Mouse (Mus musculus) small intestine, adult 2 months (tissue): ENCODE results near the gene Mtmr3. TPM values are rescaled to one million over a fixed set of nuclear protein-coding genes. Genes with fewer than 3 reads are reported as not detected.

Experiments
- H3K27ac ChIP-seq: fragments of 200-500 bp; 2 replicates; pipeline ENCODE4 v1.5.1; 2012; ENCODE audit warnings: low read depth, low read length, control low read depth, inconsistent platforms; ENCODE audit not compliant: insufficient read depth
- H3K27me3 ChIP-seq: fragments of 200-500 bp; 2 replicates; pipeline ENCODE4 v1.6.1; 2012; ENCODE audit warnings: mild to moderate bottlenecking, moderate library complexity, low read length, inconsistent platforms; ENCODE audit not compliant: control insufficient read depth, insufficient read depth
- H3K36me3 ChIP-seq: fragments of 200-500 bp; 2 replicates; pipeline ENCODE4 v1.6.1; 2012; ENCODE audit warnings: mild to moderate bottlenecking, low read length, control low read depth, inconsistent platforms; ENCODE audit not compliant: control insufficient read depth, insufficient read depth
- H3K4me1 ChIP-seq: fragments of 200-500 bp; 2 replicates; pipeline ENCODE4 v1.6.1; 2012; ENCODE audit warnings: low read length, inconsistent platforms, mixed read lengths; ENCODE audit not compliant: control insufficient read depth, insufficient read depth, insufficient read length
- H3K4me3 ChIP-seq: fragments of 200-500 bp; 2 replicates; pipeline ENCODE4 v1.5.1; 2012; ENCODE audit warnings: low read depth, mild to moderate bottlenecking, control low read depth, inconsistent platforms, low read length, moderate library complexity
- CTCF ChIP-seq: fragments of 200-500 bp; IDR thresholded peaks from 2 replicates; pipeline ENCODE4 v1.5.1; 2012; ENCODE audit warnings: low read depth, mild to moderate bottlenecking, control low read depth, inconsistent platforms, low read length, moderate library complexity, mixed read lengths; ENCODE audit not compliant: insufficient replicate concordance, insufficient read length; ENCODE audit errors: extremely low read depth
- POLR2A ChIP-seq: fragments of 200-500 bp; IDR thresholded peaks from 2 replicates; pipeline ENCODE4 v1.6.1; 2012; ENCODE audit warnings: low read depth, mild to moderate bottlenecking, control low read depth, inconsistent platforms, low read length, moderate library complexity
- WGBS: fragments of 180-500 bp; shearing (Covaris S2); methylation state at CpG from one replicate; pipeline ENCODE4 v1.1.7; 2018; 5-methylcytosine and 5-hydroxymethylcytosine counted together
- polyA plus RNA-seq: library from polyadenylated mRNA; depleted of rRNA; stranded (reverse); fragments of >200 nt; gene quantifications from 2 replicates; pipeline ENCODE4 v1.2.3, GENCODE M21; 2012

Mtmr3 gene
- polyA plus RNA-seq, 1 experiment: 19.6 TPM

DNA sequence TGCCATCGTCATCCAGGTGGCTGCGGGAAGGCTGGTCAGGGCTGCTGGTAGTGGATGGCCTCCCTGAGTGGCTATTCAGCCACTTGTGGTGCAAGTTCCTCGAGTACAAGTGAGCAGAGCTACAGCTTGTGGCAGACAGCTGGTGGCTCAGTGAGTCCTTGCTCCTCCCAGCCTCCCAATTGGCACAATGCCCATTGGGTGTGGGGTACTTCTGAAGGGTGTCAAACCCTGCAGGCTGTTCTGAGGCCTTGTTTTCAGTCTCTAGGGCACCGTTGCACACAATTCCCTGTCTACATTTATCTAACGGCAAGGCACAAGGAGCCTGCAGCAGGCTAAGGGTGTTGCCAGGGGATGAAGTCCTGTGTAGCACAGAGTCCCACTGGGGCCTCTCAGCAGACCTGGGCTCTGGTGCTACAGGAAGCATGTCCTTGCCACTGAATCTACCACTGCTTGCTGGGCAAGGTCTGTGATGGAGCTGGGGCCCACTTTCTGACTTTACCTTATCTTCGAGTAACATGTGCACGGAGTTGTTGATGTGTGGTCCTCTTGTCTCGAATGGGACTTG, 107.2 kb downstream of the Mtmr3 start:
- Histone ChIP-seq H3K4me1 (no peaks in the 10 kb centered on the region), H3K27ac (no peak overlapping the region), H3K27me3 (no peaks in the 10 kb centered on the region), H3K4me3 (no peak overlapping the region), H3K36me3 (peaks cover 83% of the 10 kb centered on the region)
- 55% methylated on average over 8 of the region's 8 CpGs for WGBS
- TF ChIP-seq POLR2A (no peak), CTCF (no peak)

DNA sequence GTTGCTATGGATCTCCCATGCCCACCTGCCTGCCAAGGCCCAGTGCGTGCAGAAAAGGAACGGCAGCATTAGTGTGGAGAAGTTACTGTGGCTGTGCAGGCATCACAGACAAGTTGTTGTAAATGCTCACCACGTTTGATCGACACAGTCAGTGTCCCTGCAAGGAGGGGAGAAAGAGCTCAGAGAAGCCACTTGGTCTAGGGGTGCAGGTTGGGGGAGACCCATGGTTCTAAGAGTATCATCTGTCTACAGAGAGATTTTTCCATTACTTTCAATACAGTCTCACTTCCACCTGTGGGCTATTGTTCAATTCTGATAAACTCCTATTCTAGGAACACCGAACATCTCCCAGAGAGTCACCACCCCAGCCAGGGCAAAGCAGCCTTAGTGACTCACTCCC, 110.1 kb downstream of the Mtmr3 start:
- TF ChIP-seq POLR2A (no peak), CTCF (no peak)
- no peak overlapping the region for H3K27ac ChIP-seq
- peaks cover 75% of the 10 kb centered on the region for H3K36me3 ChIP-seq
- no peaks in the 10 kb centered on the region for H3K27me3 ChIP-seq
- 93% methylated on average over 5 of the region's 5 CpGs for WGBS
- H3K4me1 ChIP-seq: no peaks in the 10 kb centered on the region
- no peak overlapping the region for H3K4me3 ChIP-seq

DNA sequence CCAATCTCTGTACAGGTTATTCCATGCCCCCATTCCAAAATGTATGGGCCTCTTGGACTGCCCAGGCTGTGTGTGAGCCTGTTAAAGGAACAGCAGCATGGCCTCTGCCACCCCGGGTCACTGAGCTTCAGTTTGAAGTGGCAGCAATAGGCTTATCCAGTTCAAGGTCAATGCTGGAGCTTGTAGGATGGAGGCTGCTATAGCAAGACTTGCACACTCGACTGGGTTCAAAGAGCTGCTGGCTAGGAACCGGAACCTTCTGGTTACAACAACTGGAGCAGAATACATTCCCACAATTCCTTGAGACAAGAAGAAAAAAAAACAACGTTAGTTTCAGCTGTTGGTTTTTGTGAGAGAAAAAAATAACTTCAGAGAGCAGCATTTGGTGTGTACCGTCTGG, 112.0 kb downstream of the Mtmr3 start:
- TF ChIP-seq POLR2A (no peak), CTCF (no peak)
- Histone ChIP-seq H3K4me3 (no peak overlapping the region), H3K4me1 (no peaks in the 10 kb centered on the region), H3K27me3 (no peaks in the 10 kb centered on the region), H3K27ac (no peak overlapping the region), H3K36me3 (peaks cover 61% of the 10 kb centered on the region)
- WGBS: 89% methylated on average over 5 of the region's 5 CpGs

DNA sequence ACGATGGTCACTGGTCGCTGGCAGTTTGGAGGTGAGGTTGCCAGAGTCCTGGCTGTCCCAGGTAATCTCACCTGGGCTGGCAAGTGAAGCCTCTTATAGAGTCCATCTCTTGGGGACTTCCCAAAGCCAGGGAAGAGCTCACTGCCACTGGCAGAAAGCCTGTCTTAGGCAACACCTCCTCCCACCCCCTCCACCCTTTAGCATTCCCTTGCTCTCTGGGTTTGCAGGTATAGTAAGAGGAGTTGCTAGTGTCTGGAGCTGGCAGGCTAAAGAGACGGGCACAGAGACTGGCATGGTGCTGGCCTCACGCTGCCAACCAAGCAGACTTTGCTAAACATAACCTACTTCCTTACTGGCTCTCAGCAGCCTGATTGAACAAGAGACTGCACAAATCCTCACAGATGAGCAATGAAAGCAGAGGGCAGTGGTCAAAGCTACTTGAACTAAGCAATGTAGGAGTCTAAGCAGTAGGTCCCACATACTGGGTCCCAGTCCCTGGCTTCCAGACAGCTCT, 118.4 kb downstream of the Mtmr3 start:
- no peak for TF ChIP-seq CTCF
- TF ChIP-seq POLR2A: no peak
- no peaks in the 10 kb centered on the region for H3K27me3 ChIP-seq
- no peak overlapping the region for H3K4me3 ChIP-seq
- no peaks in the 10 kb centered on the region for H3K4me1 ChIP-seq
- 86% methylated on average over 4 of the region's 4 CpGs for WGBS
- H3K36me3 ChIP-seq: peaks cover 10% of the 10 kb centered on the region
- H3K27ac ChIP-seq: no peak overlapping the region

DNA sequence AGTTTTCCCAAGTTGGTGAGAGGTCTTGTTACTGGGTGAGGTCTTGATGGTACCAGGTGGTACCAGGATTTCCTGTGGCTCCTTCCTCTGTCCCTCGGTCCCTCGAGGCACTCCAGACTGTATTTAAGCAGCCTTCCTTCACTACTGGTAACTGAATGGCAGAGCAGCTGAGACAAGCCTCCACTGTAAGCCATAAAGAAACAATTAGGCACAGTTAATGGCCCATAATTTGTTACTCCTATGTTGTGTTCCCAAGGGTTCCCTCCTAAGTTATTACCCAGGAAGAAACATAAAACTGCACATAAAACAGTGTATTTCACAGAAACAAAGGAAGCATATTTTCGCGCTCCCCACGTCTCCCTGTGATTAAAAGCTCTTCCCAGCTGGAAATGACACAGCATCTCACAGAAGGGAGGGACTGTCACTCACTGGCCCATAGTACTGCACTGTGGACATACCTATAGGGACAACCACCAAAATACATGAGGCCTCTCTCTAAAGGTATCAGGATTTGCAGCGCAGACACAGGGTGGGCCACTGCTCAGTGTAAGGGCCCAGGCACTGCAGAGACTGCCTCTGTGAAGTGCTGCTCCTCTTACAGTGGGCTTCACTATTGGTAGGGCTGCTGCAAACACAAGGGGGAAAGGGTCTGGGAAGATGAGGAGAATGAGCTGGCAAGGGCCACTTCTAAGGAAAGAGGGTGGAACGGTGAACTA, 122.0 kb downstream of the Mtmr3 start:
- Histone ChIP-seq H3K4me1 (no peaks in the 10 kb centered on the region), H3K27me3 (no peaks in the 10 kb centered on the region), H3K4me3 (no peak overlapping the region), H3K36me3 (no peaks in the 10 kb centered on the region), H3K27ac (no peak overlapping the region)
- TF ChIP-seq POLR2A: no peak
- TF ChIP-seq CTCF: no peak
- 55% methylated on average over 7 of the region's 7 CpGs for WGBS

DNA sequence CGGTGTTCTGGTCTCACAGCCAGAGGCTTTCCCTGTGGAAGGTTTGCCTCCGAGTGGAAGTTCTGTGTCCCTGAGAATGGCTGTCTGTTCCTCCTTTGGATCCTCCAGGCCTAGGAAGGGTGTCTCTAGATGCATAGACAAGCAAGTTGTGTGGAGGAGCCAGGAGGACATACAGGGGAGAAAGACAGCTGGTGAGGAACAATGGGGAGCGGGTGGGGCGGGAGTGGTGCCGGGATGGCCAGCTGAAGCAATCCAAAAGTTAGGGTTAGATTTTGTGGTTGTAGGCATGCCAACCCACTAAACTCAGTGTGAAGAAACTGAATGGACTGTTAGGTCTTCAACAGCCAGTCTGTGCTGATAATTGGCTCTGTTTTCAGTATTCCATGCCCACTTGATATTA, 122.9 kb downstream of the Mtmr3 start:
- Histone ChIP-seq H3K4me1 (no peaks in the 10 kb centered on the region), H3K27me3 (no peaks in the 10 kb centered on the region), H3K27ac (no peak overlapping the region), H3K36me3 (no peaks in the 10 kb centered on the region), H3K4me3 (no peak overlapping the region)
- WGBS: 80% methylated on average over 5 of the region's 5 CpGs
- no peak for TF ChIP-seq POLR2A
- no peak for TF ChIP-seq CTCF

DNA sequence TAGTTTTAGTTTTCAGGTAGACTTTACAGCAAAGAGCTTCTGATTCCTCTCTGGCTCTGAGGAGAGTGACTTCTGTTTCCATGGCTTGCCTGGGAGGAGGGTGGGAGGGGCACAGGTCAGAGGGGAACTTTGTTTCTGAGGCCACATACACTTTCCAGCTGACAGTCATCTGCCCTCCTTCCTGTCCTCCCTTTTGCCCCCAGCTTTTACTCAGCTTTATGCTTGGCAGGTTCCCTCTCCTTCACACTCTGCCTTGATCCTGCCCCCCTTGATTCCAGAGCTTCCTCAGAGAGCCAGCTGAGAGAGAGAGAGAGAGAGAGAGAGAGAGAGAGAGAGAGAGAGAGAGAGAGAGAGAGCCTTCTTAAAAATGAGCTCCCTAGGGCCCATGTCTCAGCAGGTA, 123.4 kb downstream of the Mtmr3 start:
- Histone ChIP-seq H3K4me1 (no peaks in the 10 kb centered on the region), H3K27me3 (no peaks in the 10 kb centered on the region), H3K4me3 (no peak overlapping the region), H3K27ac (no peak overlapping the region), H3K36me3 (no peaks in the 10 kb centered on the region)
- TF ChIP-seq POLR2A (no peak), CTCF (no peak)
